Mouse (Mus musculus) erythroblast, adult 5-6 weeks (primary cell): Measurements from ENCODE around the gene A230050P20Rik. TPM values are rescaled to one million over a fixed set of nuclear protein-coding genes. Genes with fewer than 3 reads are reported as not detected.
A peak's percentile ranks its signal among the peaks of the same experiment; 100 is the strongest.
"Not testable (repeated sequence)": the region's sequence is repeated elsewhere in the genome, so short reads cannot be mapped to it uniquely, and the experiment has no call there.

Experiments
- ATAC-seq: replicated peaks from 2 replicates; pipeline ENCODE4 v1.8.0; 2016; ENCODE audit warnings: moderate number of reproducible peaks, mild to moderate bottlenecking, moderate TSS enrichment, inconsistent platforms; ENCODE audit not compliant: poor library complexity, low FRiP score, severe bottlenecking
- total RNA-seq, 2 experiments: library from RNA; stranded (forward) in 1 of 2; stranded (reverse) in 1 of 2; fragments of 150-400 nt in 1 of 2; fragments of 200-764, 138-1000 nt in 1 of 2; gene quantifications; 2 replicates each; pipeline versions ENCODE4 v1.2.3 to v1.2.4; 2015 to 2017; ENCODE audit warnings: low replicate concordance in 2 of 2

Gene A230050P20Rik
- total RNA-seq (2015; ENCODE audit: low replicate concordance) (1.3 and 1.5 TPM in 2 replicates), total RNA-seq (2017; ENCODE audit: low replicate concordance) (1.4 and 4.9 TPM in 2 replicates)

DNA sequence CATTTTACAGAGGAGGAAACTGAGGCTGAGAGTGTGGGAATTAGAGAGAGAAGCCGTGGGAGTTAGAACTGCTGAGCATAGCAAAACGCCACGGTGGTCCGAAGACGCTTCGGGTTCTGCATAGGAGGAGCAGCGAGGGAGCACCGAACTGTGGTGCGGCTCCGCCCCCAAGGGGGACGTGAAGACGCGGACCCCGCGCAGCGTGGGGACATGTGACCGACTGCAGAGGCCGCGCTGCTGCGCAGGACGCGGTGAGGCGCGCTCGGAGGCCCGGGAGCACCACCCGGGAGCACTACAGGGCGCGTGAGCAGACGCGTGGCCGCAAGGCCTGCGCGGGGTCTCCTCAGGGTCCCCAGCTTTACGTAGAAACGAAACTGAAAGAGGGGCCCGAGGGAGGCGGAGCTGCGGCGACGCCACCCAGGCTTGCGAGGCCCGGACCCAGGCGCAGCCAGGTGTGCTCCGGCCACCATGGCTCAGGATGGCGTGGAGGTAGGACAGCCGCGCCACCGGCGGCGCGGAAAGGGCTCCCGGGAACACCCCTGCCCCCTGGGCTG is at the start of gene A230050P20Rik:
A230050P20Rik (plus strand) TSS at position 195 of the 554 bp plus-strand sequence.
- no peak for ATAC-seq

DNA sequence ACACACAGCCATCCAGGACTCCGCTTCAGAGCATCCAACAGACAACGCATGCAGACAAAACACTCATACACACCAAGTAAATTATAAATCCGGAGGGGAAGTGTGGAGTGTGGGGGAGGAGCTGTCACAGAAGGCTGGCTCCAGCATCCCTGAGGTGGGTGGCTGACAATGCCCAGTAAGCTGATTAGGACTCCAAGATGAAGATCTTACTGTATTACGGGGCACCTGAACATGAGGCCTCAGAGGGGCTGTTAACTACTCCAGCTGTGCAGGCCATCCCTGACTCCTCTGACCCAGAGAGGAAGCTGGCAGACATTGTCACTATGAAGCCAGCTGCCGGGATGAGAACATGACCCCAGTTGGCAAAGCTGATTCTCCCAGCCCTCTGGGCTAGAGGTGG is 48.4 kb upstream of the A230050P20Rik start:
- no peak for ATAC-seq

DNA sequence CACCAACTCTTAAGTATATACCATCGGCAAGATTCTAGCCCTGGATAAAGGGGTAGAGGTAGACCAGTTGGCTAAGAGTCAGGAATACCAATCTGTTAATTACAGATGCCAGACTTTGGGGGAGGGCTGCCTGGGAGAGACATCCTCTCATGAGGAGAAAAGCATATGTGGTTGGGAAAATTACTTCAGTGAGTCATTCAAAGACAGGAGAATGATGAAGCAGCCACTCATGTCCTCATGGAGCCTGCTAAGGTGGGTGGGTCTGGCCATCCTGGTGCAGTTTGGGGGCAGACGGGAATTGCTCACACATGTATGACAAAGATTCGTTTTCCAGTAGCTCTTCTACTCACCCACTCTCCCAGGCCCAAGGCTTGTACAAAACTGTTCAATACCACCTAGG is 45.6 kb upstream of the A230050P20Rik start:
- no peak for ATAC-seq

DNA sequence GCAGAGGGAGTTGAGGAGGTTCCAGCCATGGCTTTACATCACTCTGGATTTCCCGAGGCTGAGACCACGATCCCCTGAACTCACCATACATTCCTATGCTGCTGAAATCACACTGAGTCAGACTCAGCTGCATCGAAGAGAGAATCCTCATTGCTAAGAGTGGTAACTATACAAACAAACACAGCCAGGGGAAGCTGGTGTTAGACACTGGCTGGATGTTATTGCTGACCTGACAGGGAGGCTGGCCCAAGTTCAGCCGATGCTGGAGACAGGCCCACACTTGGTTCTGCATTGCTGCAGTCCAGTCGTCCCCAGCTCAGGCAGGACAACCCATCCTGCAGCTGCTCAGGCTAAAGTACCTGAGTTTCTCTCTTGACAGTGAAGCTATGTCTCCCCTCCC is 42.7 kb upstream of the A230050P20Rik start:
- ATAC-seq: no peak

DNA sequence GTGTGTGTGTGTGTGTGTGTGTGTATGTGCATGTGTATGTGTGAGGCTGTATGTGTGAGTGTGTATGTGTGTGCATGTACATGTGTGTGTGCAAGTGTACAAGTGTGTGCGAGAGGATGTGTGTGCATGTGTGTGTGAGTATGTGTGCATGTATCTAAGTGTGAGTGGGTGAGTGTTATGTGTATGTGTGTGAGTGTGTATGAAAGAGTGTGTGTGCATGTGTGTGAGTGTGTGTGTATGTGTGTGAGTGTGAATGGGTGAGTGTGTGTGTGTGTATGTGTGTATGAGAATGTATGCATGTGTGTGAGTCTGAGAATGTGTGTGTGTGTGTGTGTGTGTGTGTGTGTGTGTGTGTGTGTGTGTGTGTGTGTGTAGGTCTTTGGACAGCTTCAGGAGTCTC is 40.3 kb upstream of the A230050P20Rik start:
- no peak for ATAC-seq

DNA sequence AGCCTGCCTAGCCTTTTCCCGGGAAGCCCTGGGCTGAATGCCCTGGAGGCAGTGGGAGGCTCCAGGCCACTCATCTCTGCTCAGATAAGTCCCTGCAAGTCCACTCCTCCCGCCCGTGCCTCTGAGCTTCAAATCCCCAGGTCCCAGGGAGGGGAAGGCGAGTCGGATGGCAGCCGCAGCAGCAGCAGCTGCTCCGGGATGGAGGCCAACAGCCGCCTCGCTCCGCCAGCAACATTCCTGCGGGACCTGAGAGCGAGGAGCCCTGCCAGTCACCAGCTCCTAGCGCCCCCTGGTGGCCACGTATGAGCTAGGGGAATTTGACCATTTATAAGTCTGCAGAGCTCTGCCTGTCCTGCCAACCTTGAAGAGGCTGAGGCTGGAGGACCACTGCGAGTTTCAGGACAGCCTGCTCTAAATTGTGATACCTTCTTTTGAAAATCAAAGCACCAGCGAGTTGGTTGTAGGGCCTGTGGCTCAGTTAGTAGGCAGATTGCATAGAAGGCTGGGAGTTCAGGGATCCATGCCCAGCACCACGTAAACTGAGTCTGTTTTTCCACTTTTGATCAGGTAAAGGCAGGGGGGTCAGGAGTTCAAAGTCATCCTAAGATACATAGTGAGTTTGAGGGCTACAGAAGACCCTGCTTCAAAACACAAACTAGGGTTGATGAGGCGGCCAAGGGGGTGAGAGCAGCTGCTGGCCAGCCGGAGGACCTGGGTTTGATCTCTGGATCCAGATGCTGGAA is 37.4 kb upstream of the A230050P20Rik start:
- ATAC-seq: peak; percentile 69

DNA sequence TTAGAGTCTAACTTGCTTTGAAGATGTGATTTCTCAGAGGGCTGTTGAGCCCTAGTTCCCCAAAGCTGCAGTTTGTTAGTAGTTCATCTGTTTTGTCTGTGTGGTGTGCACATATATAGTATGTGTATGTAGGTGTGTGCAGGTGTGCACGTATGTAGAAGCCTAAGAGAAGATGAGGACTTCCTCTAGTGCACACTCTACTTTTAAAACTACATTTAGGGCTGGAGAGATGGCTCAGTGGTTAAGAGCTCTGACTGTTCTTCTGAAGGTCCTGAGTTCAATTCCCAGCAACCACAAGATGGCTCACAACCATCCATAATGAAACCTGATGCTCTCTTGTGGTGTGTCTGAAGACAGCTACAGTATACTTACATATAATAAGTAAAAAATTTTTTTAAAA is 33.6 kb upstream of the A230050P20Rik start:
- no peak for ATAC-seq

DNA sequence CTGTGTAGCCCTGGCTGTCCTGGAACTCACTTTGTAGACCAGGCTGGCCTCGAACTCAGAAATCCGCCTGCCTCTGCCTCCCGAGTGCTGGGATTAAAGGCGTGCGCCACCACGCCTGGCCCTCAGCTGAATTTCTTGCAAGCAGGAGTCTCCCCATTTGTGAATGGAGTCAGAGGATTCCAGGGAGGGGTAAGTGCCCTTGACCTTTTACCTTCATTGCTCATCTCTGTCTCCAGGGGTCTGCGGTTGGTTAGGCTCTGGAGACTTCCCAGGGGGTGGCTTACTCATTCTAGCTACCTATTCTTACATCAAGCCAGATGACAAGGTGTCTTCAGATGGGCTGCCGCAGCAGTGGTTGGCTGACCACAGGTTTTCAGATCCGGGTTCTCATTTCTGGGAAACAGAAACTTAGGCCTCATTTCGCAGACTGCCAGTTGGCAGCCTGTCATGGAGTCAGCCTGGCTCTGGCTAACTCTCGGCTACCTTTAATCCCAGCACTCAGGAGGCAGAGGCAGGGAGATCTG is 32.9 kb upstream of the A230050P20Rik start:
- not testable (repeated sequence) for ATAC-seq

DNA sequence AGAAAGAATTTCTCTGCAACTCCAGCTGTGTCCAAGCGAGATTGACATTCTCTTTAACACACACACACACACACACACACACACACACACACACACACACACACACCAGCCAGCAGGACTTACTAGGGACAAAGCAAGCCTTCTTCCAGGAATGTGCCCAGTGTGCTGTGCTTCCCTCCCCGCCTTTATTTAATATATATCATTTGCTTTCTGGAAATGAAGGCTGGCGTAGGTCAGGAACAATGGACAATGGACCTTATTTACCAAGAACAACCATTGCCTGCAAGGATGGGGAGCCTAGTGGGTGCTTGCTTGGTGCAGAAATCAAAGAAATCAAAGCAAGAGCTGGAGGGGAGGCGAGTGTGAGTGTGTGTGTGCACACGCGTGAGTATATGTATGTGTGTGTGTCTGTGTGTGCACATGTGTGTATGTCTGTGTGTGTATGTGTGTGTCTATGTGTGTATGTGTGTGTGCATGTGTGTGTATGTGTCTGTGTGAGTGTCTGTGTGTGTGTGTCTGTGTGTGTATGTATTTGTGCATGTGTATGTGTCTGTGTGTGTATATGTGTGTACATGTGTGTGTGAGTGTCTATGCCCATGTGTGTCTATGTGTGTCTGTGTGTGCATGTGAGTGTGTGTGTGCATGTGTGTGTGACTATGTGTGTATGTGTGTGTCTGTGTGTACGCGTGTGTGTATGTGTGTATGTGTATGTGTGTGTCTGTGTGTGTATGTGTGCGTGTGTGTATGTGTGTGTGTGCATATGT is 31.1 kb upstream of the A230050P20Rik start:
- no peak for ATAC-seq

DNA sequence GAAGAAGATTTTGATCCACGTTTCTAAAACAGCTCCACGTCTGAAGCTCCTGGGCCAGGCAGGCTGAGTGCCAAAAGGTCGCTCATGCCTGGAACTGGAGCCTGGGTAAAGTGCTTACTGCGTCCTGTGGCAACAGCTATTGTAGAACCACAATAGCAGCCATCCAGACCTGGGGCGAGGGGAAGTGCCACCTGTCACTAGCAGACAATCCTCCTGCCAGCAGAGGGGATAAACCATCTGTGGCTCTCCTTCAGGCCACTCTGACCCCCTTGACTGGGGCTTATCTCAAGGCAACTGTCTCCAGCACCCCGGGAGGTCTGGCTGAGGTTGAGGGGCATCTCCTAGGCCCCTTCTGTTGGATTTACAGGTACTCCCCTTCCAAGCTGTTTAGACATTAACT is 29.5 kb upstream of the A230050P20Rik start:
- ATAC-seq: no peak

DNA sequence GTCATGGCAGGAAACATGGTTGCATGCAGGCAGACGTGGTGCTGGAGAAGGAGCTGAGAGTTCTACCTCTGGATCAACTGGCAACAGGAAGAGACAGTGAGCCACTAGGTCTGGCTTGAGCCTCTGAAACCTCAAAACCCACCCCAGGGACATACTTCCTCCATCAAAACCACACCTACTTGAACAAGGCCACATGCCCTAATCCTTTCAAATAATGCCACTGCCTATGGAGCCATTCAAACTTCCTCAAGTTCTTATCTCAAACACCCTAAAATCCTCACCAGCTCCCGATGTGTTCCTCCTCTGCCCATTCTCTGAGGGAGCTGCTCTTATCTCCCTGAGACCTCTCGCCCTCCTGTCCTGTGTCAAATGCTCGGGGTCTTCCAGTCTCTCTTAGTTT is 26.2 kb upstream of the A230050P20Rik start:
- no peak for ATAC-seq

DNA sequence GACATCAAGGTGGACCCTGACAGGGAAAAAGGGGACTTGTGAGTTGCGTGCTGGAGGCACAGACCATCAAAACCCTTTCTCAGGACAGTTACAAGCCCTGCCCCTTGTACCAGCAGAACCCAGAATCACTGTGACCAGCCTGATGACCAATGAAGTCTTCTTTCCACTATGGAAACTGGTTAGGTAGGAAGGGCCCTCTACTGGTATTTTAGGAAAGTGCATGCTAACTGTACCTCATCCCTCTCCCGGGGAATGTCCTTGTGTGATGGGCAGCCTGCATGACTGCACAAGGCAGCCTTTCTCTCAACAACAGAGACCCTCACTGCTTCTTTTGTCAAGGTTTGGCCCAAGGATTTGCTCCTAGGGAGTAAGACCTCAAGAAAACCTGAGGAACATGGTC is 25.8 kb upstream of the A230050P20Rik start:
- no peak for ATAC-seq

DNA sequence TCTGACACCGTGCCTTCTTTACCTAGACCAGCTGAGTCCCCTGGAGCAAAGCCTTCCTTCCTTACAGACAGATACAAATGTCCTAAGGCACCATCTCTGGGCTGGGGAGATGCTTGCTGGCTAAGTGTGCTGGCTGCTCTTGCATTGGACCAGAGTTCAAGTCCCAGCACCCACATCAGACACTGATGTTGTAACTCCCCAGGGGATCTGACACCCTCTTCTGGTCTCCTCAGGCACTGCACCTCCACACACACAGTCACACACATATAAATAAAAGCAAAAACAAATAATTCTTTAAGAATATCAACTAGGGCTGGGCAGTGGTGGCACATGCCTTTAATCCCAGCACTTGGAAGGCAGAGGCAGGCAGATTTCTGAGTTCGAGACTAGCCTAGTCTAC is 18.3 kb upstream of the A230050P20Rik start:
- ATAC-seq: no peak

DNA sequence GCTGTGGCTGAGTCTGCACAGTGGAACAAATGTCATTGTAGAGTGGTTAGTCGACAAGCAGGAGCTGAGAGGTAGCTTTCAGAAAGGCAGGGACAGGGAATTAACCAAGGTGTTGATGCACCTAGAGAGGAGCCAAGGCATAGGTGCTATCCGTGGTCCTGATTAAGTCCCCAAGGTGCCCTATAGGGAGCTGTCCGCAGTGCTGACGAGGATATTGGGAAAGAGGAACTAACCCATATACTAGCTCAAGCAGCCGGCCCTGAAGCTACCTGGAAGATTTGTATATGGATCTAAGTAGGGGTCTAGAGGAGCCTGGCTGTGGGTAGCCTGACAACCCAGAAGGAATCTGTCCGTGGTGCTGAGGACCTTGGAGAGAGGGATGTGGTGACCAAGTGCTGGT is 11.3 kb upstream of the A230050P20Rik start:
- ATAC-seq: no peak

DNA sequence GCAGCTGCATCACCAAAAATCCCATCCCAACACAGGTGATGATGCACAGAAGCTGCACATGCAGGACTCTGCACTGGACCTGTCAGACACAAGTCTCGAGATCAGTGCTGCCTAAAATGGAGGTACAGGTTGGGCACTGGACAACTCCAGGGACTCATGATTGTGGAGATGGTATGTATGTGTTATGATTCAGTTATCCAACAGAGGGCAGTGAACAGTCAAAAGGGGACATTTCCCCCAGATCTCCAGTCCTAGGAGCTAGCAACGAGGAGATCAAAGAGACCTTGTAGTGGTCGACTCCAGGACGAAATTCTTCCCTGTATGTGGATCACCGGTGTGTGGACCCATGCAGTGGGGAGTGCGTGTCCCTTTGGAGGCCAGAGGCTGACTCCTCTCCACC is 8.5 kb upstream of the A230050P20Rik start:
- ATAC-seq: 0 out of 2 replicates have a peak, but pooled peaks have one; percentile 14

DNA sequence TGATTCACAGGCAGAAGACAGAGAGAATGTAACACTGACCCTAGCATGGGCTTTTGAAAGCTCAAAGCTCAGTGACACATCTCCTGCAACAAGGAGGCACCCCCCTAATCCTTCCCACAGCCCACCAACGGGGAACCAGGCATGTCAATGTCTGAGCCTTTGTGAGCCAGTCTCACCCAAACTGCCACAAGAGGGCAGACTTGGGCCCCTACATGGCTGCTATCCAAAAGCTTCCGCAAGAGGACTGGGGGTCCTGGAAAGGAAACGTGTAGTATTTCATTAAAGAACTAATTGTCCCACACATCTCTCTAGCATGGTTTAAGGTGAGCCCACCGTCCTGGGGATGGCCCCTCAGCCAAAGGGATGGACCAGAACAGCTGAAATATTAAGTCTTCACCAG is 6.6 kb upstream of the A230050P20Rik start:
- ATAC-seq: no peak

DNA sequence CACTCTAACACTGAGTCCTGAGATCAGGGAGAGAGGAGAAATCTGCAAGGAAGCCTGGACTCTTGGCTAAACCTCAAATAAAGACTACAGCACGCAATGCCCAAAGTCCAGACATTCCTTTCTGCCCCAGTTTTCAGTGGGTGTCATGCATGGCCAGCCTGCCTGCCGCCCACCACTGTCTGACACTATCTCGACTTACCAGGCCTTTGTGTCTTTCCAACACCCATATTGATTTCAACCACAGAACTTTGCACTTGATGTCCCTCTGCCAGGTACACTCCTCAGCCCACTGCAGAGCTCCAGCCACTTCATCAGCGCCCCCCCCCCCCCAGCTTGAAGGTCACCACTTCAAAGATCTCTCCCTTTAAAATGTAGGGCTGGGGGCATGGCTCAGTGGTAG is 6.2 kb upstream of the A230050P20Rik start:
- no peak for ATAC-seq

DNA sequence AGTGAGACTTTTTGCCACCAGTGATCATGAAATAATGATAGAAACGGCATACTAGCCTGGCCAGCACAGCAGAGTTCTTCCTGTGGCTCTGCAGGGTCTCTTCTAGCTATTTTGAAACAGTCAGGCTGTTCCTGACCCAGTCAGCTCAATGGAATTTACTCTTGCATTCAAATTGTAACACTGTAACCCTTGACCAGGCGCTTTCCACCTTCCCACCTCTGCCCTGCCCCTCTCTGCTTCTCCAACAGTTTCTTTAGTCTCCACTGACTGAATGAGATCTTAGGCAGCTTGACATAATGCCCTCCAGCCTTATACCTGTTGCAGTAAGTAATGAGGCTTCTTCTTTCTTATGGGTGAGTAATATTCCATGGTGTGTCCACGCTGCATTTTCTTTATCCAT is 1.6 kb upstream of the A230050P20Rik start:
- no peak for ATAC-seq

DNA sequence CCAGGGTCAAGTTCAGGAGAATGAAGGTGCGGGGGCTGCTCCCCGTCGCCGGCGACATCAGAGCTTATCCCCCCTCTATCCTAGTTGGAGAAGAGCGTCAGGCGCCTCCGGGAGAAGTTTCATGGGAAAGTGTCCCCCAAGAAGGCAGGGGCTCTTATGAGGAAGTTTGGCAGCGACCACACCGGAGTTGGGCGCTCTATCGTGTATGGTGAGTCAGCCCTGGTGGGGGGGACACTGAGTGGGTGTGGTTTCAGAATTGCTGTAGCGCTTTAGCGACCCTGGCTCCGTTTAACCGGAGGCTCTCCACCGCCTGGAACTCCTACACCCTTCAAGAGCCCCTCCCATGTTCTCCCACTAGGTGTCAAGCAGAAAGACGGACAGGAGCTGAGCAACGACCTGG is 804 bp downstream of the A230050P20Rik start:
- ATAC-seq: no peak
